ENCODE assay signal across 22 mouse cellular contexts in genomic region chr4:109234806-109235350, GRCm38 (mm10). TPM values are rescaled to one million over a fixed set of nuclear protein-coding genes. Genes with fewer than 3 reads are reported as not detected.
A peak's percentile ranks its signal among the peaks of the same experiment; 100 is the strongest.
DNase-seq lines count a peak whose midpoint lies in the region; ATAC-seq and TF ChIP-seq lines count a peak whose summit lies in the region.
"Had no signal": no experiment of that assay in that cellular context is flagged by ENCODE, and none has a peak within 500 bp of the region (broad histone marks: within the 10 kb centered on the region; RNA-seq: fewer than 3 reads in every experiment).

No protein-coding gene starts in this region.

- no peak overlapping the region for H3K4me3 ChIP-seq in forebrain, embryonic 14.5 days (ENCODE audit: low read depth, low read length)
- H3K4me3 ChIP-seq in forebrain, embryonic 11.5 days (ENCODE audit: low read depth, low read length): no peak overlapping the region
- H3K4me3 ChIP-seq in left cerebral cortex, adult 2 months: no peak overlapping the region
- H3K4me3 ChIP-seq: gastrocnemius, adult 2 months; limb, embryonic 15.5 days; midbrain, embryonic 10.5 days had no signal

- intact Hi-C loops in left cerebral cortex, adult 2 months (cut with DNase I): no loop called here

- no peak overlapping the region for H3K9ac ChIP-seq in forebrain, embryonic 14.5 days (ENCODE audit: low read length)
- no peak overlapping the region for H3K9ac ChIP-seq in forebrain, embryonic 11.5 days (ENCODE audit: low read length)
- H3K9ac ChIP-seq: limb, embryonic 15.5 days had no signal

- no peaks in the 10 kb centered on the region for H3K9me3 ChIP-seq in forebrain, embryonic 14.5 days (replicated peaks; ENCODE audit: control insufficient read depth, low read length)
- no peaks in the 10 kb centered on the region for H3K9me3 ChIP-seq in forebrain, embryonic 11.5 days (ENCODE audit: control insufficient read depth, low read length)
- H3K9me3 ChIP-seq: G1E; limb, embryonic 15.5 days; midbrain, embryonic 10.5 days had no signal

- WGBS in forebrain, embryonic 14.5 days: 69% methylated on average over 9 of the region's 9 CpGs
- 80% methylated on average over 9 of the region's 9 CpGs for WGBS in forebrain, embryonic 11.5 days

- H3K27me3 ChIP-seq in forebrain, embryonic 14.5 days (replicated peaks; ENCODE audit: control insufficient read depth, insufficient read depth, low read length): no peaks in the 10 kb centered on the region
- no peaks in the 10 kb centered on the region for H3K27me3 ChIP-seq in forebrain, embryonic 11.5 days (ENCODE audit: control insufficient read depth, insufficient read depth, low read length)
- H3K27me3 ChIP-seq: limb, embryonic 15.5 days had no signal

- DNase-seq in forebrain, embryonic 14.5 days (ENCODE audit: low spot score): peak; percentile 40
- no peak for DNase-seq in forebrain, embryonic 11.5 days (ENCODE audit: low spot score)
- no peak for DNase-seq in left cerebral cortex, adult 2 months (ENCODE audit: extremely low spot score in 1 of 2, low spot score in 2 of 2)
- DNase-seq in left cerebral cortex, adult 9 months (ENCODE audit: low spot score in 2 of 2): no peak
- DNase-seq in Muller cell, postnatal 12 days (ENCODE audit: inconsistent ontology term): peak; percentile 80
- DNase-seq in fibroblast of lung, adult 2 months (ENCODE audit: low read depth): peak; percentile 42
- DNase-seq in gastrocnemius, adult 8-10 months (ENCODE audit: low spot score in 2 of 2): no peak
- no peak for DNase-seq in ovary, postnatal 36 days (ENCODE audit: low spot score)
- DNase-seq: adrenal gland, postnatal 25 days; embryo, embryonic 11 days; gastrocnemius, adult 2 months; kidney, postnatal 10 days; lung, adult 18-20 months; lung, postnatal 36 days; thymus, postnatal 14 days had no signal

- ATAC-seq in forebrain, embryonic 14.5 days: no peak
- ATAC-seq in forebrain, embryonic 11.5 days (replicated peaks; ENCODE audit: low FRiP score): no peak
- ATAC-seq: forebrain, embryonic 16.5 days had no signal

- H3K27ac ChIP-seq in forebrain, embryonic 14.5 days (ENCODE audit: low read depth, low read length): no peak overlapping the region; the same call in 1 of the 2 replicates
- H3K27ac ChIP-seq in forebrain, embryonic 11.5 days (ENCODE audit: low read depth, low read length): no peak overlapping the region
- peak overlapping the region; percentile 28; the same call in 1 of the 2 replicates for H3K27ac ChIP-seq in left cerebral cortex, adult 2 months
- H3K27ac ChIP-seq: gastrocnemius, adult 2 months; limb, embryonic 15.5 days; midbrain, embryonic 10.5 days had no signal

- no peaks in the 10 kb centered on the region for H3K36me3 ChIP-seq in forebrain, embryonic 14.5 days (ENCODE audit: control insufficient read depth, insufficient read depth, low read length)
- no peaks in the 10 kb centered on the region for H3K36me3 ChIP-seq in forebrain, embryonic 11.5 days (ENCODE audit: control insufficient read depth, insufficient read depth, low read length)
- H3K36me3 ChIP-seq: G1E; limb, embryonic 15.5 days; midbrain, embryonic 10.5 days had no signal

- H3K4me2 ChIP-seq in forebrain, embryonic 14.5 days (ENCODE audit: low read length): no peak overlapping the region
- no peak overlapping the region for H3K4me2 ChIP-seq in forebrain, embryonic 11.5 days (ENCODE audit: low read depth, low read length, severe bottlenecking)
- H3K4me2 ChIP-seq: limb, embryonic 15.5 days had no signal

- TF ChIP-seq CTCF in left cerebral cortex, adult 2 months (IDR thresholded peaks at IDR 0.05): no peak

- peaks cover 3% of the 10 kb centered on the region; the same call in 1 of the 2 replicates for H3K4me1 ChIP-seq in forebrain, embryonic 14.5 days (ENCODE audit: control insufficient read depth, insufficient read depth, low read length)
- no peaks in the 10 kb centered on the region for H3K4me1 ChIP-seq in forebrain, embryonic 11.5 days (replicated peaks; ENCODE audit: control insufficient read depth, insufficient read depth, low read length)
- H3K4me1 ChIP-seq: limb, embryonic 15.5 days had no signal

RNA-seq across cellular contexts. Expression of gene Calr4, which starts 0.6 kb away (rescaled TPM):
- polyA plus RNA-seq in forebrain, embryonic 14.5 days (2014; fragmentation: Nextera tagmentation; extraction: Ambion mirVana): 0.59 and 0.66 TPM in 2 replicates
- 0.12 and 0.23 TPM in 2 replicates for polyA plus RNA-seq in forebrain, embryonic 11.5 days (2014; fragmentation: Nextera tagmentation; extraction: Ambion mirVana)
- total RNA-seq in left cerebral cortex, adult 2 months (2021): under 1 TPM; 0.25 to 0.56 TPM
- total RNA-seq in gastrocnemius, adult 8-10 months (2022): not detected
- total RNA-seq: G1E; heart, adult 8-10 months had no signal
- polyA plus RNA-seq: heart, postnatal 0 days; small intestine, adult 2 months had no signal

RNA-seq across cellular contexts. Expression of gene Osbpl9, which starts 32.8 kb away (rescaled TPM):
- polyA plus RNA-seq in forebrain, embryonic 14.5 days (2014; fragmentation: Nextera tagmentation; extraction: Ambion mirVana): 75.3 and 88.2 TPM in 2 replicates
- polyA plus RNA-seq in forebrain, embryonic 11.5 days (2014; fragmentation: Nextera tagmentation; extraction: Ambion mirVana): 65.8 and 67.7 TPM in 2 replicates
- total RNA-seq in left cerebral cortex, adult 2 months (2021): 10 to 100 TPM; 56.5 to 58.3 TPM
- total RNA-seq in gastrocnemius, adult 8-10 months (2022): 100 to 1,000 TPM in 1 of 4 experiments, 10 to 100 TPM in 3; 95.4 to 108 (median 97.7) TPM

RNA-seq across cellular contexts. Expression of gene Eps15, which starts 45.2 kb away (rescaled TPM):
- polyA plus RNA-seq in forebrain, embryonic 14.5 days (2014; fragmentation: Nextera tagmentation; extraction: Ambion mirVana): 45.2 and 46.7 TPM in 2 replicates
- 45.1 and 45.2 TPM in 2 replicates for polyA plus RNA-seq in forebrain, embryonic 11.5 days (2014; fragmentation: Nextera tagmentation; extraction: Ambion mirVana)
- total RNA-seq in left cerebral cortex, adult 2 months (2021): 100 to 1,000 TPM; 180 to 186 TPM
- total RNA-seq in gastrocnemius, adult 8-10 months (2022): 10 to 100 TPM; 80.2 to 94.6 (median 83.7) TPM

Comparison
In these comparisons a context has a peak if more than half of its experiments do, and no peak if none do; other contexts are left out.
1. DNase-seq: peak in forebrain, embryonic 14.5 days (single experiment), Muller cell, postnatal 12 days (single experiment) and fibroblast of lung, adult 2 months (single experiment); none in forebrain, embryonic 11.5 days (single experiment), left cerebral cortex, adult 2 months (0 of 2), left cerebral cortex, adult 9 months (0 of 2), gastrocnemius, adult 8-10 months (0 of 2) and ovary, postnatal 36 days (single experiment).